Mouse (Mus musculus): ENCODE measurements around the gene Palm. TPM values are rescaled to one million over a fixed set of nuclear protein-coding genes. Genes with fewer than 3 reads are reported as not detected.

Gene Palm
- polyA plus RNA-seq, 1 experiment from 2014 or later, result 132 TPM

- no peak for ATAC-seq (ENCODE audit: insufficient number of reproducible peaks, insufficient read depth, low FRiP score, low TSS enrichment)
- no peaks in the 10 kb centered on the region for H3K9me3 ChIP-seq
- H3K4me1 ChIP-seq, result peaks cover 11% of the 10 kb centered on the region
- H3K27me3 ChIP-seq, result peaks cover 24% of the 10 kb centered on the region
- H3K27ac ChIP-seq, result no peak overlapping the region
- no peak overlapping the region for H3K4me2 ChIP-seq (replicated peaks)
- H3K9ac ChIP-seq, result no peak overlapping the region
- no peak overlapping the region for H3K4me3 ChIP-seq
- H3K36me3 ChIP-seq, result no peaks in the 10 kb centered on the region
- 63% methylated on average over 5 of the region's 5 CpGs for WGBS
Observed at GRCm38 (mm10) chr10:79774486-79775279, 18.7 kb upstream of the Palm start.

- 1% methylated on average over 39 of the region's 39 CpGs for WGBS
- Histone ChIP-seq H3K36me3 (no peaks in the 10 kb centered on the region), H3K4me2 (replicated peaks) (peak within 1 kb of the TSS; percentile 70)
Observed at GRCm38 (mm10) chr10:79777103-79777531, 16.3 kb upstream of the Palm start, which contains the start of gene Fstl3. Fstl3 (plus strand) TSS chr10:79777272.

GRCm38 (mm10) chr10:79778006-79778405, 15.4 kb upstream of the Palm start:
- Histone ChIP-seq H3K4me3 (0 out of 2 replicates have a peak overlapping the region, but pooled peaks have one; percentile 10), H3K27me3 (peaks cover 39% of the 10 kb centered on the region), H3K4me2 (replicated peaks) (peak overlapping the region; percentile 70), H3K9ac (peak overlapping the region; percentile 11; the same call in 1 of the 2 replicates), H3K27ac (no peak overlapping the region), H3K36me3 (no peaks in the 10 kb centered on the region), H3K4me1 (peaks cover 24% of the 10 kb centered on the region), H3K9me3 (no peaks in the 10 kb centered on the region)
- no peak for ATAC-seq (ENCODE audit: insufficient number of reproducible peaks, insufficient read depth, low FRiP score, low TSS enrichment)
- 9% methylated on average over 15 of the region's 15 CpGs for WGBS

More at GRCm38 (mm10) chr10:79777103-79777531, 16.3 kb upstream of the Palm start, which contains the start of gene Fstl3:
- H3K4me1 ChIP-seq, result peaks cover 24% of the 10 kb centered on the region
- ATAC-seq (ENCODE audit: insufficient number of reproducible peaks, insufficient read depth, low FRiP score, low TSS enrichment), result no peak
- peak within 1 kb of the TSS; percentile 37 for H3K4me3 ChIP-seq
- H3K27me3 ChIP-seq, result peaks cover 36% of the 10 kb centered on the region
- H3K27ac ChIP-seq, result no peak within 1 kb of the TSS
- H3K9me3 ChIP-seq, result no peaks in the 10 kb centered on the region
- H3K9ac ChIP-seq, result peak within 1 kb of the TSS; percentile 45

- Histone ChIP-seq H3K4me2 (replicated peaks) (no peak overlapping the region), H3K4me3 (peak overlapping the region; percentile 36; the same call in 1 of the 2 replicates), H3K9ac (no peak overlapping the region), H3K36me3 (no peaks in the 10 kb centered on the region), H3K27me3 (peaks cover 39% of the 10 kb centered on the region), H3K4me1 (peaks cover 24% of the 10 kb centered on the region), H3K27ac (no peak overlapping the region), H3K9me3 (no peaks in the 10 kb centered on the region)
- no peak for ATAC-seq (ENCODE audit: insufficient number of reproducible peaks, insufficient read depth, low FRiP score, low TSS enrichment)
- WGBS, result 3% methylated on average over 2 of the region's 2 CpGs
Observed at GRCm38 (mm10) chr10:79779193-79779592, 14.2 kb upstream of the Palm start.

GRCm38 (mm10) chr10:79779784-79780663, 13.3 kb upstream of the Palm start:
- Histone ChIP-seq H3K9me3 (no peaks in the 10 kb centered on the region), H3K27me3 (peaks cover 39% of the 10 kb centered on the region), H3K27ac (0 out of 2 replicates have a peak overlapping the region, but pooled peaks have one; percentile 17), H3K4me2 (replicated peaks) (peak overlapping the region; percentile 73), H3K4me3 (peak overlapping the region; percentile 36), H3K4me1 (peaks cover 24% of the 10 kb centered on the region), H3K36me3 (no peaks in the 10 kb centered on the region), H3K9ac (0 out of 2 replicates have a peak overlapping the region, but pooled peaks have one; percentile 19)
- ATAC-seq (ENCODE audit: insufficient number of reproducible peaks, insufficient read depth, low FRiP score, low TSS enrichment), result peak; percentile 79
- WGBS, result 1% methylated on average over 45 of the region's 55 CpGs

- Histone ChIP-seq H3K36me3 (no peaks in the 10 kb centered on the region), H3K9ac (0 out of 2 replicates have a peak overlapping the region, but pooled peaks have one; percentile 19), H3K27ac (0 out of 2 replicates have a peak overlapping the region, but pooled peaks have one; percentile 17), H3K4me1 (peaks cover 24% of the 10 kb centered on the region), H3K9me3 (no peaks in the 10 kb centered on the region), H3K4me3 (peak overlapping the region; percentile 36), H3K27me3 (peaks cover 39% of the 10 kb centered on the region), H3K4me2 (replicated peaks) (peak overlapping the region; percentile 73)
- no peak for ATAC-seq (ENCODE audit: insufficient number of reproducible peaks, insufficient read depth, low FRiP score, low TSS enrichment)
- 2% methylated on average over 13 of the region's 13 CpGs for WGBS
Observed at GRCm38 (mm10) chr10:79780664-79781015, 12.7 kb upstream of the Palm start.

GRCm38 (mm10) chr10:79781139-79781538, 12.2 kb upstream of the Palm start:
- WGBS, result 34% methylated on average over 21 of the region's 21 CpGs
- no peaks in the 10 kb centered on the region for H3K9me3 ChIP-seq
- H3K27ac ChIP-seq, result no peak overlapping the region
- H3K4me2 ChIP-seq (replicated peaks), result peak overlapping the region; percentile 73
- peaks cover 24% of the 10 kb centered on the region for H3K4me1 ChIP-seq
- ATAC-seq (ENCODE audit: insufficient number of reproducible peaks, insufficient read depth, low FRiP score, low TSS enrichment), result no peak
- H3K27me3 ChIP-seq, result peaks cover 39% of the 10 kb centered on the region
- H3K9ac ChIP-seq, result no peak overlapping the region
- no peaks in the 10 kb centered on the region for H3K36me3 ChIP-seq
- peak overlapping the region; percentile 36 for H3K4me3 ChIP-seq

GRCm38 (mm10) chr10:79781956-79782355, 11.4 kb upstream of the Palm start:
- WGBS, result 52% methylated on average over 5 of the region's 5 CpGs
- Histone ChIP-seq H3K4me3 (no peak overlapping the region), H3K4me1 (peaks cover 24% of the 10 kb centered on the region), H3K27ac (no peak overlapping the region), H3K9ac (no peak overlapping the region), H3K4me2 (replicated peaks) (no peak overlapping the region), H3K27me3 (peaks cover 39% of the 10 kb centered on the region), H3K9me3 (no peaks in the 10 kb centered on the region), H3K36me3 (no peaks in the 10 kb centered on the region)
- ATAC-seq (ENCODE audit: insufficient number of reproducible peaks, insufficient read depth, low FRiP score, low TSS enrichment), result no peak

- no peaks in the 10 kb centered on the region for H3K9me3 ChIP-seq
Observed at GRCm38 (mm10) chr10:79783050-79783449, 10.3 kb upstream of the Palm start.

GRCm38 (mm10) chr10:79783920-79784800, 9.2 kb upstream of the Palm start:
- no peaks in the 10 kb centered on the region for H3K9me3 ChIP-seq
- peaks cover 19% of the 10 kb centered on the region for H3K27me3 ChIP-seq
- H3K9ac ChIP-seq, result no peak overlapping the region; the same call in 1 of the 2 replicates
- no peak overlapping the region for H3K27ac ChIP-seq
- H3K36me3 ChIP-seq, result no peaks in the 10 kb centered on the region
- WGBS, result 36% methylated on average over 27 of the region's 27 CpGs
- no peak overlapping the region for H3K4me3 ChIP-seq
- no peak for ATAC-seq (ENCODE audit: insufficient number of reproducible peaks, insufficient read depth, low FRiP score, low TSS enrichment)
- no peak overlapping the region for H3K4me2 ChIP-seq (replicated peaks)
- peaks cover 12% of the 10 kb centered on the region for H3K4me1 ChIP-seq

More at GRCm38 (mm10) chr10:79783050-79783449, 10.3 kb upstream of the Palm start:
- 68% methylated on average over 7 of the region's 7 CpGs for WGBS
- H3K27me3 ChIP-seq, result peaks cover 30% of the 10 kb centered on the region
- H3K4me2 ChIP-seq (replicated peaks), result no peak overlapping the region
- no peak overlapping the region for H3K4me3 ChIP-seq
- H3K36me3 ChIP-seq, result no peaks in the 10 kb centered on the region
- no peak overlapping the region for H3K9ac ChIP-seq
- H3K4me1 ChIP-seq, result peaks cover 13% of the 10 kb centered on the region
- ATAC-seq (ENCODE audit: insufficient number of reproducible peaks, insufficient read depth, low FRiP score, low TSS enrichment), result no peak
- no peak overlapping the region for H3K27ac ChIP-seq
